In the genomic region with DNA sequence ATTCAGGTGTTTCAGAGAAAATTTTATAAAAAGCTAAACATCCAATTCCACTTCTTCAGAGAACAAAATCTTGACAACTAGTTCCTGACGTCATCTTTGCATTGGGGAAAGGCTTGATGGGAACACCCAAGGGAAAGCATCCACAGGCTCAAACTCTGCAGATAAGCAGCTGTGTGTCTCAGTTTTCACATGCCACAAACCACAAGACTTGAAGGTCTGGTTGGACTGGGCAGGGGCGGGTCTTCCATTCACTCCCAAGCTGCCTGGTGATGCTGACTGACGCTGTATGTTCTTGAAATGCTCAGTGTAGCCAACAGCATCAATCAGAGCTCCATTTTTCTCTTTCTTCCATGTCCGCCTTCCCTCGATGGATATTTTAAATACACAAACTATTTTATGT, we compare ENCODE assay signal across 25 mouse cellular contexts. TPM values are rescaled to one million over a fixed set of nuclear protein-coding genes. Genes with fewer than 3 reads are reported as not detected.
DNase-seq lines count a peak whose midpoint lies in the region; ATAC-seq lines count a peak whose summit lies in the region.
"Had no signal": no experiment of that assay in that cellular context is flagged by ENCODE, and none has a peak within 500 bp of the region (broad histone marks: within the 10 kb centered on the region; RNA-seq: fewer than 3 reads in every experiment).

No protein-coding gene starts in this region.

- no peak overlapping the region for H3K4me2 ChIP-seq in embryonic facial prominence, embryonic 14.5 days (ENCODE audit: low read depth, low read length)
- H3K4me2 ChIP-seq in neural tube, embryonic 15.5 days = no peak overlapping the region
- H3K4me2 ChIP-seq: kidney, embryonic 15.5 days; limb, embryonic 13.5 days; liver, embryonic 11.5 days; midbrain, embryonic 11.5 days had no signal

- H3K27ac ChIP-seq in embryonic facial prominence, embryonic 14.5 days (replicated peaks; ENCODE audit: low read depth, low read length) = no peak overlapping the region
- H3K27ac ChIP-seq in embryonic facial prominence, embryonic 10.5 days (replicated peaks) = no peak overlapping the region
- H3K27ac ChIP-seq in neural tube, embryonic 15.5 days (replicated peaks) = no peak overlapping the region
- H3K27ac ChIP-seq: kidney, embryonic 15.5 days; limb, embryonic 13.5 days had no signal

- no peaks in the 10 kb centered on the region; the same call in 1 of the 2 replicates for H3K4me1 ChIP-seq in embryonic facial prominence, embryonic 14.5 days (ENCODE audit: control insufficient read depth, insufficient read depth, low read length)
- peaks cover 4% of the 10 kb centered on the region; the same call in 1 of the 2 replicates for H3K4me1 ChIP-seq in embryonic facial prominence, embryonic 10.5 days
- 0 out of 2 replicates have a peak, but pooled peaks cover 6% of the 10 kb centered on the region for H3K4me1 ChIP-seq in neural tube, embryonic 15.5 days
- H3K4me1 ChIP-seq: kidney, embryonic 15.5 days; limb, embryonic 13.5 days had no signal

- H3K9ac ChIP-seq in embryonic facial prominence, embryonic 14.5 days (ENCODE audit: low read depth, low read length) = no peak overlapping the region
- no peak overlapping the region for H3K9ac ChIP-seq in neural tube, embryonic 15.5 days (replicated peaks)
- H3K9ac ChIP-seq: kidney, embryonic 15.5 days; limb, embryonic 13.5 days had no signal

- no peaks in the 10 kb centered on the region for H3K27me3 ChIP-seq in embryonic facial prominence, embryonic 14.5 days (replicated peaks; ENCODE audit: control insufficient read depth, insufficient read depth, low read length)
- H3K27me3 ChIP-seq in embryonic facial prominence, embryonic 10.5 days (replicated peaks; ENCODE audit: low read depth, poor library complexity, severe bottlenecking) = no peaks in the 10 kb centered on the region
- no peaks in the 10 kb centered on the region for H3K27me3 ChIP-seq in neural tube, embryonic 15.5 days (replicated peaks)
- H3K27me3 ChIP-seq: kidney, embryonic 15.5 days; limb, embryonic 13.5 days had no signal

- no peak overlapping the region for H3K4me3 ChIP-seq in embryonic facial prominence, embryonic 14.5 days (ENCODE audit: low read depth, low read length)
- H3K4me3 ChIP-seq in embryonic facial prominence, embryonic 10.5 days = no peak overlapping the region
- H3K4me3 ChIP-seq in neural tube, embryonic 15.5 days (replicated peaks) = no peak overlapping the region
- H3K4me3 ChIP-seq: kidney, embryonic 15.5 days; layer of hippocampus, adult 2 months; limb, embryonic 13.5 days had no signal

- H3K9me3 ChIP-seq in embryonic facial prominence, embryonic 14.5 days (ENCODE audit: control insufficient read depth, low read length) = no peaks in the 10 kb centered on the region
- H3K9me3 ChIP-seq in embryonic facial prominence, embryonic 10.5 days = no peaks in the 10 kb centered on the region
- no peaks in the 10 kb centered on the region for H3K9me3 ChIP-seq in neural tube, embryonic 15.5 days (replicated peaks)
- H3K9me3 ChIP-seq: kidney, embryonic 15.5 days; limb, embryonic 13.5 days had no signal

- 52% methylated on average over 5 of the region's 5 CpGs for WGBS in embryonic facial prominence, embryonic 14.5 days
- 77% methylated on average over 5 of the region's 5 CpGs for WGBS in embryonic facial prominence, embryonic 10.5 days
- WGBS in neural tube, embryonic 15.5 days = 89% methylated on average over 5 of the region's 5 CpGs

- DNase-seq in embryonic facial prominence, embryonic 14.5 days (ENCODE audit: low spot score) = peak; percentile 63
- no peak for DNase-seq in embryonic facial prominence, embryonic 10.5 days (ENCODE audit: low spot score)
- DNase-seq in ZHBTc4 (ENCODE audit: low read depth, low spot score) = peak; percentile 26
- DNase-seq in kidney, postnatal 4 days = no peak
- DNase-seq in cerebellum, adult 18-20 months = no peak
- DNase-seq: adrenal gland, adult 8-10 months; cerebellum, adult 9-11 months; heart, postnatal 14 days; kidney, adult 18-20 months; kidney, postnatal 25 days; thymus, postnatal 14 days had no signal

- peak; percentile 78 for ATAC-seq in embryonic facial prominence, embryonic 14.5 days (ENCODE audit: low read depth)
- peak; percentile 87 to 92 for ATAC-seq in hematopoietic stem cell, adult 5-6 weeks (replicated peaks in 1 of 2; ENCODE audit: insufficient read depth in 1 of 2, low FRiP score in 2 of 2, low TSS enrichment in 1 of 2, low read depth in 1 of 2, poor library complexity in 2 of 2, severe bottlenecking in 2 of 2)
- ATAC-seq in neural tube, embryonic 15.5 days (ENCODE audit: low FRiP score) = no peak
- ATAC-seq: activated CD4-positive, CD25-positive, alpha-beta regulatory T cell, adult 4 months; forebrain, embryonic 14.5 days; hindbrain, embryonic 16.5 days; lung, postnatal 0 days; midbrain, embryonic 16.5 days had no signal

- H3K36me3 ChIP-seq in embryonic facial prominence, embryonic 14.5 days (ENCODE audit: control insufficient read depth, insufficient read depth, low read length) = no peaks in the 10 kb centered on the region
- H3K36me3 ChIP-seq in embryonic facial prominence, embryonic 10.5 days (replicated peaks) = no peaks in the 10 kb centered on the region
- no peaks in the 10 kb centered on the region for H3K36me3 ChIP-seq in neural tube, embryonic 15.5 days
- H3K36me3 ChIP-seq: kidney, embryonic 15.5 days; limb, embryonic 13.5 days had no signal

RNA-seq across cellular contexts. Expression of a gene that starts 49.2 kb away (rescaled TPM):
- polyA plus RNA-seq in embryonic facial prominence, embryonic 14.5 days (2014; fragmentation: Nextera tagmentation; extraction: Ambion mirVana) = 2.6 and 2.9 TPM in 2 replicates
- polyA plus RNA-seq in embryonic facial prominence, embryonic 10.5 days (2016; fragmentation: Nextera tagmentation; extraction: Ambion mirVana) = 5.0 and 6.5 TPM in 2 replicates
- 1.7 TPM in 1 of 2 replicates, not detected in the other for total RNA-seq in hematopoietic stem cell, adult 5-6 weeks (2017)
- 9.5 and 15.0 TPM in 2 replicates for polyA plus RNA-seq in neural tube, embryonic 15.5 days (2015; fragmentation: Nextera tagmentation; extraction: Ambion mirVana)
- total RNA-seq: gastrocnemius, adult 18-20 months; heart, adult 8-10 months had no signal
- polyA plus RNA-seq: activated CD4-positive, CD25-positive, alpha-beta regulatory T cell, adult 4 months had no signal

Comparison
In these comparisons a context has a peak if more than half of its experiments do, and no peak if none do; other contexts are left out.
1. DNase-seq: peak in embryonic facial prominence, embryonic 14.5 days (single experiment) and ZHBTc4 (single experiment); none in embryonic facial prominence, embryonic 10.5 days (single experiment), kidney, postnatal 4 days (0 of 2) and cerebellum, adult 18-20 months (0 of 2).